Mouse (Mus musculus) limb, embryonic 14.5 days (tissue): ENCODE data around the gene Prkcz. TPM values are rescaled to one million over a fixed set of nuclear protein-coding genes. Genes with fewer than 3 reads are reported as not detected.

Experiments used
- ATAC-seq: fragments of 200-750 bp; cut with Nextera tagmentation; 2 replicates; pipeline ENCODE4 v1.8.0; 2017; ENCODE audit warnings: low read depth, moderate number of reproducible peaks, moderate TSS enrichment; ENCODE audit not compliant: low FRiP score
- DNase-seq: peaks from one replicate; pipeline ENCODE4 v3.0.0-alpha.2; 2015; ENCODE audit warnings: low spot score
- H3K27ac ChIP-seq: fragments of 300-500 bp; sonication (generic); replicated peaks from 2 replicates; pipeline ENCODE4 v1.5.1; 2014; ENCODE audit warnings: low read depth, mild to moderate bottlenecking, low read length, moderate library complexity, mixed read lengths
- H3K27me3 ChIP-seq: fragments of 300-500 bp; sonication (generic); 2 replicates; pipeline ENCODE4 v1.6.1; 2014; ENCODE audit warnings: low read length, mixed read lengths; ENCODE audit not compliant: control insufficient read depth, insufficient read depth
- H3K36me3 ChIP-seq: fragments of 300-500 bp; sonication (generic); 2 replicates; pipeline ENCODE4 v1.6.1; 2014; ENCODE audit warnings: mild to moderate bottlenecking, low read length, moderate library complexity, mixed read lengths; ENCODE audit not compliant: control insufficient read depth, insufficient read depth
- H3K4me1 ChIP-seq: fragments of 300-500 bp; sonication (generic); 2 replicates; pipeline ENCODE4 v1.6.1; 2014; ENCODE audit warnings: antibody characterized with exemption, low read length, mixed read lengths; ENCODE audit not compliant: control insufficient read depth, insufficient read depth
- H3K4me2 ChIP-seq: fragments of 300-500 bp; sonication (generic); replicated peaks from 2 replicates; pipeline ENCODE4 v1.6.1; 2014; ENCODE audit warnings: low read depth, mild to moderate bottlenecking, low read length, moderate library complexity; ENCODE audit not compliant: severe bottlenecking
- H3K4me3 ChIP-seq: fragments of 300-500 bp; sonication (generic); replicated peaks from 2 replicates; pipeline ENCODE4 v1.5.1; 2014; ENCODE audit warnings: low read length
- H3K9ac ChIP-seq: fragments of 300-500 bp; sonication (generic); 2 replicates; pipeline ENCODE4 v1.6.1; 2014; ENCODE audit warnings: mild to moderate bottlenecking, low read depth, low read length, moderate library complexity; ENCODE audit not compliant: severe bottlenecking
- H3K9me3 ChIP-seq: fragments of 300-500 bp; sonication (generic); 2 replicates; pipeline ENCODE4 v1.6.1; 2016; ENCODE audit warnings: low read length; ENCODE audit not compliant: control insufficient read depth
- POLR2A ChIP-seq: fragments of 200-500 bp; IDR thresholded peaks from 2 replicates; pipeline ENCODE4 v1.8.0; 2012; ENCODE audit warnings: inconsistent platforms, mild to moderate bottlenecking, moderate library complexity, borderline replicate concordance; ENCODE audit not compliant: insufficient read depth, insufficient read length; ENCODE audit errors: extremely low read depth
- WGBS: fragments of 180-500 bp; shearing (Covaris S2); extraction: QIAGEN DNeasy Blood & Tissue Kit; methylation state at CpG from one replicate; pipeline ENCODE4 v1.1.7; 2014; 5-methylcytosine and 5-hydroxymethylcytosine counted together
- polyA plus RNA-seq, 2 experiments: library from polyadenylated mRNA; depleted of rRNA in 1 of 2; stranded (reverse) in 1 of 2; unstranded in 1 of 2; fragments of >200 nt; fragmentation: Nextera tagmentation in 1 of 2; extraction: Ambion mirVana in 1 of 2; gene quantifications; 2 replicates each; pipeline versions ENCODE4 v1.2.1 to v1.2.3; 2012 to 2014

Gene Prkcz
- polyA plus RNA-seq, 2 experiments, result 7.1 to 7.4 TPM

- ATAC-seq (no peak), DNase-seq (no peak)
- Histone ChIP-seq H3K27ac (peak overlapping the region; percentile 94), H3K9me3 (no peaks in the 10 kb centered on the region), H3K4me3 (peak overlapping the region; percentile 37), H3K4me1 (peaks cover 19% of the 10 kb centered on the region), H3K4me2 (peak overlapping the region; percentile 65), H3K36me3 (peaks cover 17% of the 10 kb centered on the region), H3K27me3 (no peaks in the 10 kb centered on the region), H3K9ac (peak overlapping the region; percentile 94)
- no peak; the same call in 1 of the 2 replicates for TF ChIP-seq POLR2A
- whole genome bisulfite sequencing, result 34% methylated on average over 20 of the region's 20 CpGs
These were observed 137.3 kb downstream of the Prkcz start for GRCm38 (mm10) chr4:155223594-155224528.

GRCm38 (mm10) chr4:155222841-155223593 lies 138.1 kb downstream of the Prkcz start:
- Histone ChIP-seq H3K36me3 (peaks cover 17% of the 10 kb centered on the region), H3K27me3 (no peaks in the 10 kb centered on the region), H3K4me3 (peak overlapping the region; percentile 37), H3K4me2 (peak overlapping the region; percentile 98), H3K27ac (peak overlapping the region; percentile 94), H3K9me3 (no peaks in the 10 kb centered on the region), H3K9ac (peak overlapping the region; percentile 94), H3K4me1 (peaks cover 28% of the 10 kb centered on the region)
- DNase-seq (peak; percentile 97), ATAC-seq (peak; percentile 98)
- WGBS, result under 1% methylated on average over 46 of the region's 116 CpGs
- TF ChIP-seq POLR2A, result peak; percentile 69; the same call in 1 of the 2 replicates

- no peak for ATAC-seq
- Histone ChIP-seq H3K27ac (peak within 1 kb of the TSS; percentile 94), H3K9ac (peak within 1 kb of the TSS; percentile 94), H3K27me3 (no peaks in the 10 kb centered on the region), H3K9me3 (no peaks in the 10 kb centered on the region), H3K36me3 (peaks cover 17% of the 10 kb centered on the region), H3K4me1 (peaks cover 33% of the 10 kb centered on the region), H3K4me3 (peak within 1 kb of the TSS; percentile 90), H3K4me2 (peak within 1 kb of the TSS; percentile 98)
- WGBS, result 0% methylated on average over 9 of the region's 63 CpGs
- no peak for TF ChIP-seq POLR2A
- DNase-seq, result no peak
These were observed 138.7 kb downstream of the Prkcz start, which contains the start of gene Ski for GRCm38 (mm10) chr4:155222552-155222840. Gene Ski (minus strand): TSS chr4:155222592.

GRCm38 (mm10) chr4:155221599-155222551 lies 139.3 kb downstream of the Prkcz start:
- ATAC-seq (no peak), DNase-seq (no peak)
- WGBS, result 0% methylated on average over 52 of the region's 93 CpGs

More at GRCm38 (mm10) chr4:155221599-155222551, 139.3 kb downstream of the Prkcz start:
- Histone ChIP-seq H3K36me3 (peaks cover 20% of the 10 kb centered on the region), H3K4me1 (peaks cover 39% of the 10 kb centered on the region), H3K27me3 (no peaks in the 10 kb centered on the region), H3K4me2 (peak overlapping the region; percentile 98), H3K4me3 (peak overlapping the region; percentile 90), H3K27ac (peak overlapping the region; percentile 94), H3K9me3 (no peaks in the 10 kb centered on the region), H3K9ac (peak overlapping the region; percentile 94)
- TF ChIP-seq POLR2A, result no peak
